Mouse (Mus musculus) embryonic fibroblast, embryonic 13.5 days (primary cell): ENCODE data around the gene Cdc42.

ENCODE experiments used
- CTCF ChIP-seq: IDR thresholded peaks from 2 replicates; pipeline ENCODE4 v1.5.1; 2011; ENCODE audit warnings: mild to moderate bottlenecking, control low read depth, low read length, moderate library complexity, borderline replicate concordance; ENCODE audit not compliant: insufficient read depth
- POLR2A ChIP-seq: IDR thresholded peaks from 2 replicates; pipeline ENCODE4 v1.6.1; 2011; ENCODE audit warnings: low read depth, mild to moderate bottlenecking, control low read depth, low read length, moderate library complexity

DNA sequence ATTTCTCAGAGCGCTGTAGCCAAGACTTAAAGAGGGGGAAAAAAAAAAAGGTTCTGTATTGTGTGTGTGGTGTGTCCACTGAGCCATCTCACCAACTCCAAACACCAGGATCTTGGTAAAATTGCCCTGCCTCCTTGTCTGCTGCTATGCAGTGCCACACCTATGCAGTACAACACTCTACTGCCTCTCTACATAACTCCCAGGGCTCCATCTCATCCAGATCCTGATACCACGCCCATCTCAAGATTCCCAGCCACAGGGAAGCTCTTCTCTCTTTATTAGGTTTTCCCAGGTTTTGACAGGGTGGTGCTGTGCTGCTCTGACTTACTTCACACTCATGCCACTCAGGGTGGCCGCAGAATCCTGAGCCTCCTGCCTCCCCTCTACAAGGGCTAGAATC, 3.5 kb upstream of the Cdc42 start:
- TF ChIP-seq CTCF (no peak), POLR2A (no peak)
